Mouse (Mus musculus) bone marrow macrophage, adult 2 months (primary cell): Measurements from ENCODE around the gene Dcdc2a. TPM values are rescaled to one million over a fixed set of nuclear protein-coding genes. Genes with fewer than 3 reads are reported as not detected.

Experiments
- H3K27ac ChIP-seq: 2 replicates; pipeline ENCODE4 v1.5.1; 2012; ENCODE audit warnings: low read depth, low read length; ENCODE audit not compliant: insufficient read depth
- H3K4me1 ChIP-seq: 2 replicates; pipeline ENCODE4 v1.6.1; 2012; ENCODE audit warnings: low read length; ENCODE audit not compliant: control insufficient read depth, insufficient read depth
- H3K4me3 ChIP-seq: 2 replicates; pipeline ENCODE4 v1.5.1; 2012; ENCODE audit warnings: mild to moderate bottlenecking, low read length, moderate library complexity; ENCODE audit not compliant: insufficient read depth
- CTCF ChIP-seq: IDR thresholded peaks from 2 replicates; pipeline ENCODE4 v1.5.1; 2012; ENCODE audit warnings: low read depth, mild to moderate bottlenecking, low read length, moderate library complexity
- POLR2A ChIP-seq: IDR thresholded peaks from 2 replicates; pipeline ENCODE4 v1.6.1; 2012; ENCODE audit warnings: mild to moderate bottlenecking, low read depth, low read length, borderline replicate concordance
- polyA plus RNA-seq: library from polyadenylated mRNA; stranded (reverse); fragments of >200 nt; gene quantifications from 2 replicates; pipeline ENCODE4 v1.2.4, GENCODE M21; 2012; ENCODE audit not compliant: missing spikeins, insufficient read depth, insufficient read length

Gene Dcdc2a
- polyA plus RNA-seq, 1 experiment = not detected

DNA sequence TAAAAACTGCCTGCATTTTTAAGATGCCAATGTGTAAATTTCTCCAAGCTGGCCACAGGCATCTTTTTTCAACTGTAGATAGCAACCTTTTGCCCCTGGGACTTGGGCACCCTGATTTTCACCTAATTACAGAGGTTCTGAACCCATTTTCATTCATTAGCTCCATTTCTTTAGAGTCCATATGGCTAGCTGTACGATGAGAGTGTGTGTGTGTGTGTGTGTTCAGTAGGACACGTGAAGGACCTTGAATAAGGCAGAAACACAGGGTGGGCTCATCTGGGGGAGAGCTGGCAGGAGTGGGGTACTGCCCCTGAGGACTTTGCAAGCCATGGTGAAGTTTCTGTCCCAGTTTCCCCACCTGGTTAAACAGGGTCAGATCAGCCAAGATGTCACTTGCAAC lies 105.0 kb downstream of the Dcdc2a start:
- H3K4me1 ChIP-seq = no peaks in the 10 kb centered on the region
- H3K4me3 ChIP-seq = no peak overlapping the region
- no peak for TF ChIP-seq CTCF
- no peak for TF ChIP-seq POLR2A
- no peak overlapping the region for H3K27ac ChIP-seq

DNA sequence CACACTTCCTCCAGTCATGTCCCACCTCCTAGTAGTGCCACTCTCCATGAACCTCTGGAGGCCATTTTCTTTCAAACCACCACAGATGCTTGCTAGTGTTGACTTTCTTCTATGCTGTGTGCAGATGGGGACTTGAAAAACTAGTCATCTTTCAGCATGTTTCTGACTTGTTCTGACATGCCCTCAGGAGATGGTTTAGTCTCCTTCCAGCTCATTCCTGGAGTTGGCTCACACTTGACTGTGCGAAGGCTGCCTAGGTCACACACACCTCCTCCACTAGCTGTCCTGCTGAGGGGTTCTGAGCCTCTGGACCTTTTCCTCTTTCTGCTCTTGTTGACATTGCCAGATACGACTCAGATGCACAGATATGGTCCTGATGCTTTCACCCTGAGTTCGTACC lies 106.8 kb downstream of the Dcdc2a start:
- TF ChIP-seq POLR2A = no peak
- no peak for TF ChIP-seq CTCF
- H3K27ac ChIP-seq = no peak overlapping the region
- H3K4me1 ChIP-seq = no peaks in the 10 kb centered on the region
- no peak overlapping the region for H3K4me3 ChIP-seq

DNA sequence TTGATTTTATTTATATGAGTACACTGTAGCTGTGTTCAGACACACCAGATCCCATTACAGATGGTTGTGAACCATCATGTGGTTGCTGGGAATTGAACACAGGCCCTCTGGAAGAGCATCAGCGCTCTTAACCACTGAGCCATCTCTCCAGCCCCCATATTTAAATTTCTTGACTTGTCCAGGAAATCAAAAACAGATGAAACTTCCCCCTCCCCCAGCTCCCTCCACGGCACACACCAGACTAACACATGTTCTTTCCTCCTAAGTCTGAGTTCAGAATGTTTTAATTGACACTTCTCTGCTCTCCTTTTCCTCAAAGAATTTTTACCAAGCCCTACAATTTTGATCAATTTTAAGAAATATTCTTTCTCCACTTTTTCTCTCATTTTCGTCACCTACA lies 113.1 kb downstream of the Dcdc2a start:
- H3K4me3 ChIP-seq = no peak overlapping the region
- no peak overlapping the region for H3K27ac ChIP-seq
- TF ChIP-seq CTCF (no peak), POLR2A (no peak)
- no peaks in the 10 kb centered on the region for H3K4me1 ChIP-seq

DNA sequence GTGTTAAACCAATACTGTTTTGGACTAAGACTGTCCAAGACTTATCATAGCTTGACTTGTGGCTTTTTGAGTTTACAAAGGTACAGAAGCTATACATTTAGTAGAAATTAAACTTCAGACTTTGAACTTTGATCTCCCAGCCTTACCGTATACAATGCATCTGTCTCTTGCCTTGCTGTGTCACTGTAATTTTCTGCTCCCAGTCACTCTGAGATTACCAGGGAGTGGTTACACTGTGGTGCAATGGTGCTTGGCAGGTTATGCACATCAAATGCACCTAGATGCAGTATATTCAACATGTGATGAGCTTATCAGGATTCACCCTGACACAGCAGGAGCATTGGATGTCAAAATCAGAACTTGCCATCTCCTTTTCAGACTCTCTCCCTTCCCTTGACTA lies 122.0 kb downstream of the Dcdc2a start:
- Histone ChIP-seq H3K4me3 (no peak overlapping the region), H3K4me1 (no peaks in the 10 kb centered on the region), H3K27ac (no peak overlapping the region)
- TF ChIP-seq CTCF (no peak), POLR2A (no peak)

DNA sequence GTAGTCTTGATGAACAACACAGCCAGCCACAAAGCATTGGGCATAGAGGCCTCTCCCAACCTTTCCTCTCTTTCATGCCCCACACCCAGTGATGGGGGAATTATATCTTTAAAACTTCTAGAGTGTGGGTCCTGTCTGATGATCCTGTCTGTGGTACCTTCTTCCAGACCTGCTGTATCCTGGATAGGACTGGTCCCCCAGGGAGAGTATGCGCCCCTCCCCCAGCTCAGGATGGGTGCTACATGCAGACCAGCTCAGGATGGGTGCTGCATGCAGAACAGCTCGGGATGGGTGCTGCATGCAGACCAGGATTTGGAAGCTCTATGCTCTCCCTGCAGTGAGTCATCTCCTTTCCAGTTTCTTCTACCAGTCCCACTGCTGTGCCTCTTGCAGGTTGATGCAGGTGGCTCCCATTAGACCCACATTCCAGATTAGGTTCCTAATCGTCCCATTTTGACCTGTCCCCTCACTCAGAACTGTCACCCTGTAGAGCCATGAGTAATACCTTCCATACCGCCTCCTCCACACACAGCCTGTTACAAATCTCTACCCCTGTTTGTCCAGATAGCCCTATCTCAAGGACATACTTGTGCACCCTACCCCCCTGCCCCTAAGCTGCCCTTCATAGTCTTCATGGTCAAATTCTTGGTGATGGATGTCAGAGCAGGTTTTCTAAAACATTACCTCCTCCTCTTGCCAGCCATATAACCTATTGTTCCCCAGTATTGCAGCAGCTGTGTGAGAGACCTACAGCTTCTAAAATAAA lies 122.6 kb downstream of the Dcdc2a start:
- no peak overlapping the region for H3K27ac ChIP-seq
- TF ChIP-seq POLR2A (no peak), CTCF (no peak)
- no peaks in the 10 kb centered on the region for H3K4me1 ChIP-seq
- no peak overlapping the region for H3K4me3 ChIP-seq

DNA sequence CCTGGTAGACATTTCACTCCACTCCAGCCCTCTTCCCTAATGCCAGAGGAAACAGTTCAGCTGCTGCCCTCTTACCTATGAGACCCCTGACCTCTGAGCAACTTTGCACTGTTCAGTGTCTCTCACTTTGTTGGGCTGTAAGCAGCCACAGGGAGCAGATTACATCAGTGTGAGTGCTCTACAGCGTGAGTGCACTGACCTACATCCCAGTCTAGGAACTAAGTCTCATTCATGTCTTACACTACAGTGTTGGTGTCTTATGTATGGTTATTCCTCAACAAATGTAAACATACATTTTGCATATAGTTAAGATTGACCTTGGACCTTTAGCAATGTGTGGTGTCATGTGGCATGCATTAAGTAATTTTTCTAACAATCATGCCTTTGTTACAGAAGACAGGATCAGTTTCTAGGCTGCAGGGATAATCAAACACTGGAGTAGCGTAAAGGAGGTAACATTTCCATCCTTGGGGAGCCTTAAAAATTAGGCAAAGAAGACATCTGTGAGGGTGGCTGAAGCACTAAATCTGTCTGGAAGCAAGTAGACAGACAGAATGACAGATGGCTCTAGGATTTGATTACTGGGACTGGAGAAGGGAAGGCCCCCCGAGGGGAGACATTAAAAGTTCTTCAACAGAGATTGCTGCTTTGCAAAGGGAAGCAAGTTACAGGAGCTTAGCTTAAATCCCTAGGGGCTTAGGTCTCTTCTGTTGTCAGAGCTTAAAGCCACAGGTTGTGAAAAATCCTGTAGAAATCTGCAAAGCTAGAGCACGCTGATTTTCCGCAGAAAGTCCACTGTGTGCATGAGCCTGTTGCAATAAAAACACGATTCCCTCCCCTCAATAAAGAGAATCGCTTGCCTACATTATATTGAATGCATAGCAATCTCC lies 130.9 kb downstream of the Dcdc2a start:
- TF ChIP-seq POLR2A (no peak), CTCF (no peak)
- no peak overlapping the region for H3K27ac ChIP-seq
- H3K4me1 ChIP-seq = no peaks in the 10 kb centered on the region
- no peak overlapping the region for H3K4me3 ChIP-seq

DNA sequence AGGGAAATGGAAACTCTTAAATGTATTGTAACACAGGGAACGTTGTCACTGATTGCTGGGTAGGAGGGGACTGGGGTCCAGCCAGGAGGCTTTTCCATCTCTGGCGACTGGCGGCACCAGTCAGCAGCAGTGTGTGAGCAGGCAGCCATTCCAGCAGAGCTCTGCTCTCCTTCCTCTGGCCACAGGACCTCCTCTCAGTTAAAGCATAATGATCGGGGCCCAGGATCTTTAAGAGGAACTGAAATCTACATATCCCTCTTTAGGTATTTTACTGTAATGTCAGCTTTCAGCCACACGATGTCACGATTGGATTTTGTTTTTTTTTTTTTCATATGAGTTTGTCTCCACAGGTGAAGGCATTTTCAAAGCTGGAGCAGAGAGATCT lies 131.5 kb downstream of the Dcdc2a start:
- Histone ChIP-seq H3K4me3 (no peak overlapping the region), H3K27ac (no peak overlapping the region), H3K4me1 (no peaks in the 10 kb centered on the region)
- TF ChIP-seq CTCF (no peak), POLR2A (no peak)

- H3K27ac ChIP-seq = no peak overlapping the region
- TF ChIP-seq CTCF (no peak), POLR2A (no peak)
- H3K4me1 ChIP-seq = no peaks in the 10 kb centered on the region
- no peak overlapping the region for H3K4me3 ChIP-seq
These were observed 133.8 kb downstream of the Dcdc2a start for GRCm38 (mm10) chr13:25189419-25190144.

- H3K27ac ChIP-seq = no peak overlapping the region
- no peak overlapping the region for H3K4me3 ChIP-seq
- no peak for TF ChIP-seq POLR2A
- TF ChIP-seq CTCF = no peak
- no peaks in the 10 kb centered on the region for H3K4me1 ChIP-seq
These were observed 134.4 kb downstream of the Dcdc2a start for GRCm38 (mm10) chr13:25190218-25190617.

DNA sequence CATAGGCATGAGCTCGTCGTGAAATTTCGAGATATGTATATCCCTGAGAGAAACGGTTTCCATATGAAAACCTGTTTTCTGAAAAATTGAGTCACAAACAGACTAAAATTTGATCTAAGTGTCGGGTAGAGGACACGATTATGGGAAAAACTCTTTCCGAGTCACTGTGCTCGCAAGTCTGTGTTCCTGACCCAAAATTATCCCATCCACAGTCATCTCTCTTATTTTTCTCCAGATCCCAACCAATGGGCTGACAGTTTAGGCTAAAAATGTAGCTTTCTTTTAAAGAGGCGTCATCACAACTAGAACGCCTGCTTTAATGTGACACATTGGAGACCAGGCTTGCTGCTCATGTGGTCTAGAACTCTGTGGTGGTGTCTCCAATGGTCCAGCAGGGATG lies 139.9 kb downstream of the Dcdc2a start:
- H3K27ac ChIP-seq = no peak overlapping the region
- no peak overlapping the region for H3K4me3 ChIP-seq
- TF ChIP-seq POLR2A (no peak), CTCF (no peak)
- H3K4me1 ChIP-seq = no peaks in the 10 kb centered on the region
